Mouse (Mus musculus) splenic B cell, adult 2 months (primary cell): ENCODE measurements at regions not wholly inside any gene's neighbourhood (a gene's known extent, or its start where the extent isn't known, plus 50 kb on each side); places are given as distances from the start of the nearest gene placed in this dataset.

Experiments used
- DNase-seq: peaks from one replicate; pipeline ENCODE4 v3.0.0-alpha.2; 2011; ENCODE audit warnings: low read depth, low spot score
- H3K27me3 ChIP-seq: 2 replicates; pipeline ENCODE4 v1.6.1; 2012; ENCODE audit warnings: mild to moderate bottlenecking, low read length, moderate library complexity, mixed read lengths; ENCODE audit not compliant: control insufficient read depth, poor library complexity, insufficient read depth, severe bottlenecking
- H3K36me3 ChIP-seq: 2 replicates; pipeline ENCODE4 v1.6.1; 2012; ENCODE audit warnings: mild to moderate bottlenecking, low read length, moderate library complexity, mixed read lengths; ENCODE audit not compliant: control insufficient read depth, poor library complexity, insufficient read depth, severe bottlenecking

GRCm38 (mm10) chr4:131483958-131484605, 354.0 kb downstream of the Ptpru start:
- no peak for DNase-seq
- no peaks in the 10 kb centered on the region for H3K36me3 ChIP-seq

GRCm38 (mm10) chr4:131484607-131485111, 353.4 kb downstream of the Ptpru start:
- H3K27me3 ChIP-seq: no peaks in the 10 kb centered on the region
- no peaks in the 10 kb centered on the region for H3K36me3 ChIP-seq
- DNase-seq: no peak

More at GRCm38 (mm10) chr4:131483958-131484605, 354.0 kb downstream of the Ptpru start:
- no peaks in the 10 kb centered on the region for H3K27me3 ChIP-seq

- Histone ChIP-seq H3K36me3 (no peaks in the 10 kb centered on the region), H3K27me3 (no peaks in the 10 kb centered on the region)
- no peak for DNase-seq
Observed at GRCm38 (mm10) chr4:131485126-131485825, 352.8 kb downstream of the Ptpru start.

GRCm38 (mm10) chr4:131486821-131487220, 351.3 kb downstream of the Ptpru start:
- Histone ChIP-seq H3K27me3 (no peaks in the 10 kb centered on the region), H3K36me3 (no peaks in the 10 kb centered on the region)
- DNase-seq: peak; percentile 50

- DNase-seq: no peak
- Histone ChIP-seq H3K36me3 (no peaks in the 10 kb centered on the region), H3K27me3 (no peaks in the 10 kb centered on the region)
Observed at GRCm38 (mm10) chr4:131488246-131488645, 349.8 kb downstream of the Ptpru start.

GRCm38 (mm10) chr4:131489056-131489455, 349.0 kb downstream of the Ptpru start:
- Histone ChIP-seq H3K36me3 (no peaks in the 10 kb centered on the region), H3K27me3 (no peaks in the 10 kb centered on the region)
- DNase-seq: no peak

- DNase-seq: no peak
Observed at GRCm38 (mm10) chr4:131491960-131492359, 346.1 kb downstream of the Ptpru start.

GRCm38 (mm10) chr4:131493726-131494125, 344.4 kb downstream of the Ptpru start:
- DNase-seq: no peak
- H3K27me3 ChIP-seq: no peaks in the 10 kb centered on the region
- H3K36me3 ChIP-seq: no peaks in the 10 kb centered on the region

More at GRCm38 (mm10) chr4:131491960-131492359, 346.1 kb downstream of the Ptpru start:
- Histone ChIP-seq H3K27me3 (no peaks in the 10 kb centered on the region), H3K36me3 (no peaks in the 10 kb centered on the region)

- DNase-seq: no peak
- Histone ChIP-seq H3K27me3 (no peaks in the 10 kb centered on the region), H3K36me3 (no peaks in the 10 kb centered on the region)
Observed at GRCm38 (mm10) chr4:131496900-131497299, 341.2 kb downstream of the Ptpru start.

- H3K36me3 ChIP-seq: no peaks in the 10 kb centered on the region
- H3K27me3 ChIP-seq: no peaks in the 10 kb centered on the region
- DNase-seq: no peak
Observed at GRCm38 (mm10) chr4:131500928-131501650, 337.0 kb downstream of the Ptpru start.

- H3K27me3 ChIP-seq: no peaks in the 10 kb centered on the region
- DNase-seq: no peak
- no peaks in the 10 kb centered on the region for H3K36me3 ChIP-seq
Observed at GRCm38 (mm10) chr4:131508154-131508553, 329.9 kb downstream of the Ptpru start.

- no peak for DNase-seq
Observed at GRCm38 (mm10) chr4:131511586-131511985, 326.5 kb downstream of the Ptpru start.

GRCm38 (mm10) chr4:131512768-131513167, 325.3 kb downstream of the Ptpru start:
- no peaks in the 10 kb centered on the region for H3K36me3 ChIP-seq
- no peaks in the 10 kb centered on the region for H3K27me3 ChIP-seq
- no peak for DNase-seq

More at GRCm38 (mm10) chr4:131511586-131511985, 326.5 kb downstream of the Ptpru start:
- Histone ChIP-seq H3K36me3 (no peaks in the 10 kb centered on the region), H3K27me3 (no peaks in the 10 kb centered on the region)

- Histone ChIP-seq H3K27me3 (no peaks in the 10 kb centered on the region), H3K36me3 (no peaks in the 10 kb centered on the region)
- no peak for DNase-seq
Observed at GRCm38 (mm10) chr4:131520636-131521306, 317.3 kb downstream of the Ptpru start.
